Mouse (Mus musculus) gonadal fat pad, adult 2 months (tissue): ENCODE measurements around the gene Drp2. TPM values are rescaled to one million over a fixed set of nuclear protein-coding genes. Genes with fewer than 3 reads are reported as not detected.

Experiments
- polyA plus RNA-seq: library from polyadenylated mRNA; depleted of rRNA; stranded (reverse); fragments of >200 nt; gene quantifications from 2 replicates; pipeline ENCODE4 v1.2.3, GENCODE M21; 2012; rRNA removed

Gene Drp2
- polyA plus RNA-seq, 1 experiment: 0.81 TPM

Other genes with a start within 250 kb of the Drp2 start
- gene Xkrx, start 242.5 kb upstream of the Drp2 start, polyA plus RNA-seq: 8.8 and 11.9 TPM in 2 replicates
- 0.14 and 0.24 TPM in 2 replicates for gene Arl13a, start 217.1 kb upstream of the Drp2 start, polyA plus RNA-seq
- gene Nox1, start 182.6 kb upstream of the Drp2 start, polyA plus RNA-seq: not detected in 2 replicates
- gene Trmt2b, start 127.6 kb upstream of the Drp2 start, polyA plus RNA-seq: 9.3 and 11.5 TPM in 2 replicates
- 0.63 and 1.0 TPM in 2 replicates for gene Tmem35a, start 109.3 kb upstream of the Drp2 start, polyA plus RNA-seq
- 0.27 and 0.43 TPM in 2 replicates for gene Cenpi, start 96.5 kb upstream of the Drp2 start, polyA plus RNA-seq
- not detected in 2 replicates for gene Taf7l, start 71.9 kb downstream of the Drp2 start, polyA plus RNA-seq
- 1.8 and 2.4 TPM in 2 replicates for gene Timm8a1, start 137.3 kb downstream of the Drp2 start, polyA plus RNA-seq
- 0.94 and 1.0 TPM in 2 replicates for gene Btk, start 179.0 kb downstream of the Drp2 start, polyA plus RNA-seq
- gene Rpl36a, start 181.1 kb downstream of the Drp2 start, polyA plus RNA-seq: 151 and 203 TPM in 2 replicates
- 3.8 and 4.8 TPM in 2 replicates for gene Gla, start 196.6 kb downstream of the Drp2 start, polyA plus RNA-seq
- gene Hnrnph2, start 196.6 kb downstream of the Drp2 start, polyA plus RNA-seq: 15.6 and 25.7 TPM in 2 replicates